ENCODE assay signal across 8 mouse cellular contexts in genomic region chr8:87747582-87747981, GRCm38 (mm10).
DNase-seq lines count a peak whose midpoint lies in the region; ATAC-seq and TF ChIP-seq lines count a peak whose summit lies in the region.

No protein-coding gene starts in this region.

- H3K27ac ChIP-seq in thymus, adult 2 months (ENCODE audit: control insufficient read depth, insufficient read depth, low read length), result no peak overlapping the region
- peak overlapping the region; percentile 68; the same call in 1 of the 2 replicates for H3K27ac ChIP-seq in forebrain, embryonic 14.5 days (ENCODE audit: low read depth, low read length)
- peak overlapping the region; percentile 85 for H3K27ac ChIP-seq in hindbrain, embryonic 13.5 days
- H3K27ac ChIP-seq in midbrain, embryonic 12.5 days (replicated peaks), result peak overlapping the region; percentile 81

- no peaks in the 10 kb centered on the region for H3K27me3 ChIP-seq in thymus, adult 2 months (ENCODE audit: control insufficient read depth, insufficient read depth, low read length)
- no peaks in the 10 kb centered on the region for H3K27me3 ChIP-seq in forebrain, embryonic 14.5 days (replicated peaks; ENCODE audit: control insufficient read depth, insufficient read depth, low read length)
- H3K27me3 ChIP-seq in hindbrain, embryonic 13.5 days, result no peaks in the 10 kb centered on the region
- no peaks in the 10 kb centered on the region for H3K27me3 ChIP-seq in midbrain, embryonic 12.5 days

- TF ChIP-seq CTCF in thymus, adult 2 months (IDR thresholded peaks at IDR 0.05; ENCODE audit: borderline replicate concordance, control insufficient read depth, extremely low read depth, insufficient read depth, low read length, poor library complexity), result no peak

- ATAC-seq in forebrain, embryonic 14.5 days, result peak; percentile 41; the same call in 1 of the 2 replicates
- ATAC-seq in hindbrain, embryonic 13.5 days (ENCODE audit: low FRiP score), result no peak
- ATAC-seq in midbrain, embryonic 12.5 days (ENCODE audit: low FRiP score, low read depth), result no peak
- ATAC-seq in megakaryocyte, adult 5-6 weeks (ENCODE audit: poor library complexity, severe bottlenecking), result no peak

- no peak overlapping the region for H3K4me2 ChIP-seq in forebrain, embryonic 14.5 days (ENCODE audit: low read length)
- H3K4me2 ChIP-seq in hindbrain, embryonic 13.5 days, result no peak overlapping the region
- H3K4me2 ChIP-seq in midbrain, embryonic 12.5 days (replicated peaks), result no peak overlapping the region

- 60% methylated on average over 8 of the region's 8 CpGs for WGBS in thymus, adult 2 months
- WGBS in forebrain, embryonic 14.5 days, result 12% methylated on average over 8 of the region's 8 CpGs
- WGBS in hindbrain, embryonic 13.5 days, result 20% methylated on average over 8 of the region's 8 CpGs
- WGBS in midbrain, embryonic 12.5 days, result 20% methylated on average over 8 of the region's 8 CpGs

- no peak overlapping the region for H3K9ac ChIP-seq in forebrain, embryonic 14.5 days (ENCODE audit: low read length)
- peak overlapping the region; percentile 58 for H3K9ac ChIP-seq in hindbrain, embryonic 13.5 days
- no peak overlapping the region for H3K9ac ChIP-seq in midbrain, embryonic 12.5 days (replicated peaks)

- no peak overlapping the region for H3K4me3 ChIP-seq in thymus, adult 2 months (ENCODE audit: control insufficient read depth, insufficient read depth, low read length)
- H3K4me3 ChIP-seq in forebrain, embryonic 14.5 days (ENCODE audit: low read depth, low read length), result no peak overlapping the region
- no peak overlapping the region for H3K4me3 ChIP-seq in hindbrain, embryonic 13.5 days
- no peak overlapping the region for H3K4me3 ChIP-seq in midbrain, embryonic 12.5 days

- no peaks in the 10 kb centered on the region for H3K4me1 ChIP-seq in thymus, adult 2 months (replicated peaks; ENCODE audit: control insufficient read depth, insufficient read depth, low read length)
- H3K4me1 ChIP-seq in forebrain, embryonic 14.5 days (ENCODE audit: control insufficient read depth, insufficient read depth, low read length), result peaks cover 49% of the 10 kb centered on the region
- peaks cover 88% of the 10 kb centered on the region for H3K4me1 ChIP-seq in hindbrain, embryonic 13.5 days (replicated peaks)
- peaks cover 70% of the 10 kb centered on the region for H3K4me1 ChIP-seq in midbrain, embryonic 12.5 days

- no peaks in the 10 kb centered on the region for H3K9me3 ChIP-seq in forebrain, embryonic 14.5 days (replicated peaks; ENCODE audit: control insufficient read depth, low read length)
- no peaks in the 10 kb centered on the region for H3K9me3 ChIP-seq in hindbrain, embryonic 13.5 days
- no peaks in the 10 kb centered on the region for H3K9me3 ChIP-seq in midbrain, embryonic 12.5 days

- no peak for TF ChIP-seq POLR2A in thymus, adult 2 months (IDR thresholded peaks at IDR 0.05; ENCODE audit: control insufficient read depth, extremely low read depth, insufficient read depth, low read length, poor library complexity)

- H3K36me3 ChIP-seq in thymus, adult 2 months (ENCODE audit: control insufficient read depth, insufficient read depth, low read length), result no peaks in the 10 kb centered on the region
- no peaks in the 10 kb centered on the region for H3K36me3 ChIP-seq in forebrain, embryonic 14.5 days (ENCODE audit: control insufficient read depth, insufficient read depth, low read length)
- H3K36me3 ChIP-seq in hindbrain, embryonic 13.5 days, result no peaks in the 10 kb centered on the region
- no peaks in the 10 kb centered on the region for H3K36me3 ChIP-seq in midbrain, embryonic 12.5 days

- DNase-seq in thymus, postnatal 4 days, result peak; percentile 42
- DNase-seq in thymus, adult 2 months, result no peak
- peak; percentile 84 for DNase-seq in forebrain, embryonic 14.5 days (ENCODE audit: low spot score)
- DNase-seq in spleen, adult 12 weeks (ENCODE audit: low spot score), result no peak
- no peak for DNase-seq in cerebellum, adult 9-11 months

Comparison
In these comparisons a context has a peak if more than half of its experiments do, and no peak if none do; other contexts are left out.
1. DNase-seq: peak in thymus, postnatal 4 days (single experiment) and forebrain, embryonic 14.5 days (single experiment); none in thymus, adult 2 months (single experiment), spleen, adult 12 weeks (single experiment) and cerebellum, adult 9-11 months (single experiment).